Mouse (Mus musculus) heart, adult 2 months (tissue): ENCODE measurements at regions not wholly inside any gene's neighbourhood (a gene's known extent, or its start where the extent isn't known, plus 50 kb on each side); places are given as distances from the start of the nearest gene placed in this dataset.

ENCODE experiments used
- DNase-seq, 2 experiments: peaks; one replicate each; pipeline ENCODE4 v3.0.0; 2021
- H3K27ac ChIP-seq: fragments of 200-600 bp; 2 replicates; pipeline ENCODE4 v1.8.1; 2022
- H3K27me3 ChIP-seq: fragments of 200-500 bp; 2 replicates; pipeline ENCODE4 v1.6.1; 2012; ENCODE audit warnings: mild to moderate bottlenecking, low read length, inconsistent platforms, mixed read lengths; ENCODE audit not compliant: control insufficient read depth, insufficient read depth
- H3K36me3 ChIP-seq: fragments of 200-500 bp; 2 replicates; pipeline ENCODE4 v1.6.1; 2012; ENCODE audit warnings: low read length, inconsistent platforms; ENCODE audit not compliant: control insufficient read depth, insufficient read depth
- H3K4me1 ChIP-seq: fragments of 200-500 bp; 2 replicates; pipeline ENCODE4 v1.6.1; 2011; ENCODE audit warnings: low read length; ENCODE audit not compliant: control insufficient read depth, insufficient read depth
- H3K4me3 ChIP-seq: fragments of 200-600 bp; 2 replicates; pipeline ENCODE4 v1.8.1; 2022
- H3K79me2 ChIP-seq: fragments of 200-500 bp; replicated peaks from 2 replicates; pipeline ENCODE4 v1.6.1; 2012; ENCODE audit warnings: mild to moderate bottlenecking, inconsistent platforms, low read length, moderate library complexity, mixed read lengths; ENCODE audit not compliant: control insufficient read depth, insufficient read depth
- H3K9ac ChIP-seq: fragments of 200-500 bp; 2 replicates; pipeline ENCODE4 v1.6.1; 2012; ENCODE audit warnings: low read depth, mild to moderate bottlenecking, control low read depth, inconsistent platforms, low read length, mixed read lengths
- CTCF ChIP-seq: fragments of 200-600 bp; IDR thresholded peaks from 2 replicates; pipeline ENCODE4 v1.8.1; 2022; ENCODE audit warnings: antibody characterized with exemption, mild to moderate bottlenecking, moderate library complexity
- EP300 ChIP-seq: fragments of 200-500 bp; IDR thresholded peaks from 2 replicates; pipeline ENCODE4 v1.6.1; 2011; ENCODE audit warnings: low read depth, low read length, control low read depth; ENCODE audit not compliant: insufficient read depth
- POLR2A ChIP-seq: fragments of 200-500 bp; IDR thresholded peaks from 2 replicates; pipeline ENCODE4 v1.6.1; 2011; ENCODE audit warnings: mild to moderate bottlenecking, low read depth, low read length, control low read depth; ENCODE audit not compliant: insufficient read depth
- WGBS: fragments of 180-500 bp; shearing (Covaris S2); methylation state at CpG from one replicate; pipeline ENCODE4 v1.1.7; 2018; 5-methylcytosine and 5-hydroxymethylcytosine counted together
- intact Hi-C: fragments of 180-260 bp; cut with DNase I; formaldehyde crosslinking; loops from one replicate; pipeline ENCODE4 v1.15.1; 2025

- Histone ChIP-seq H3K36me3 (no peaks in the 10 kb centered on the region), H3K4me1 (no peaks in the 10 kb centered on the region), H3K27ac (no peak overlapping the region), H3K27me3 (no peaks in the 10 kb centered on the region), H3K9ac (no peak overlapping the region), H3K79me2 (no peaks in the 10 kb centered on the region), H3K4me3 (no peak overlapping the region)
- WGBS: 81% methylated on average over 5 of the region's 5 CpGs
- no peak for DNase-seq
- no peak for TF ChIP-seq EP300
- TF ChIP-seq POLR2A: no peak
- no peak for TF ChIP-seq CTCF
- intact Hi-C loops: no loop called here
These were observed 80.0 kb downstream of the Spata19 start for GRCm38 (mm10) chr9:27476636-27477035.

GRCm38 (mm10) chr9:27477079-27477687 is 80.6 kb downstream of the Spata19 start:
- H3K79me2 ChIP-seq: no peaks in the 10 kb centered on the region
- H3K4me1 ChIP-seq: no peaks in the 10 kb centered on the region
- no peak overlapping the region for H3K9ac ChIP-seq
- intact Hi-C loops: no loop called here
- H3K4me3 ChIP-seq: no peak overlapping the region
- WGBS: 71% methylated on average over 4 of the region's 4 CpGs
- no peaks in the 10 kb centered on the region for H3K36me3 ChIP-seq
- TF ChIP-seq CTCF: no peak
- no peak for TF ChIP-seq POLR2A
- no peak for TF ChIP-seq EP300
- no peak overlapping the region for H3K27ac ChIP-seq
- no peaks in the 10 kb centered on the region for H3K27me3 ChIP-seq
- no peak for DNase-seq

- no peak for TF ChIP-seq POLR2A
- no peak for TF ChIP-seq CTCF
- TF ChIP-seq EP300: no peak
- no peaks in the 10 kb centered on the region for H3K27me3 ChIP-seq
- no peak overlapping the region for H3K4me3 ChIP-seq
- H3K27ac ChIP-seq: no peak overlapping the region
- WGBS: 88% methylated on average over 3 of the region's 3 CpGs
- H3K36me3 ChIP-seq: no peaks in the 10 kb centered on the region
- no peaks in the 10 kb centered on the region for H3K79me2 ChIP-seq
- no peak overlapping the region for H3K9ac ChIP-seq
- no peaks in the 10 kb centered on the region for H3K4me1 ChIP-seq
- no peak for DNase-seq
- intact Hi-C loops: no loop called here
These were observed 81.7 kb downstream of the Spata19 start for GRCm38 (mm10) chr9:27478346-27478745.

GRCm38 (mm10) chr9:27501816-27502215 is 105.2 kb downstream of the Spata19 start:
- Histone ChIP-seq H3K4me1 (no peaks in the 10 kb centered on the region), H3K9ac (no peak overlapping the region), H3K4me3 (no peak overlapping the region), H3K27ac (no peak overlapping the region), H3K27me3 (no peaks in the 10 kb centered on the region), H3K79me2 (no peaks in the 10 kb centered on the region), H3K36me3 (no peaks in the 10 kb centered on the region)
- TF ChIP-seq EP300 (no peak), POLR2A (no peak), CTCF (no peak)
- intact Hi-C loops: no loop called here
- DNase-seq: no peak
- 66% methylated on average over 6 of the region's 6 CpGs for WGBS

GRCm38 (mm10) chr9:27509157-27509556 is 112.6 kb downstream of the Spata19 start:
- H3K27me3 ChIP-seq: no peaks in the 10 kb centered on the region
- intact Hi-C loops: no loop called here
- TF ChIP-seq EP300 (no peak), CTCF (no peak), POLR2A (no peak)
- H3K4me3 ChIP-seq: no peak overlapping the region
- no peaks in the 10 kb centered on the region for H3K36me3 ChIP-seq
- no peak overlapping the region for H3K27ac ChIP-seq
- 72% methylated on average over 5 of the region's 5 CpGs for WGBS
- DNase-seq: no peak
- no peaks in the 10 kb centered on the region for H3K4me1 ChIP-seq
- no peaks in the 10 kb centered on the region for H3K79me2 ChIP-seq
- no peak overlapping the region for H3K9ac ChIP-seq

GRCm38 (mm10) chr9:27509711-27510110 is 113.1 kb downstream of the Spata19 start:
- TF ChIP-seq EP300 (no peak), CTCF (no peak), POLR2A (no peak)
- intact Hi-C loops: no loop called here
- Histone ChIP-seq H3K4me1 (no peaks in the 10 kb centered on the region), H3K79me2 (no peaks in the 10 kb centered on the region), H3K4me3 (no peak overlapping the region), H3K27me3 (no peaks in the 10 kb centered on the region), H3K9ac (no peak overlapping the region), H3K27ac (no peak overlapping the region), H3K36me3 (no peaks in the 10 kb centered on the region)
- 80% methylated on average over 9 of the region's 9 CpGs for WGBS
- no peak for DNase-seq
